Mouse (Mus musculus) heart, adult 18-20 months (tissue): ENCODE results near the gene Slit3. TPM values are rescaled to one million over a fixed set of nuclear protein-coding genes. Genes with fewer than 3 reads are reported as not detected.

Experiments
- DNase-seq, 2 experiments: peaks; one replicate each; pipeline ENCODE4 v3.0.0; 2021 to 2022; ENCODE audit warnings: mixed read lengths in 1 of 2
- total RNA-seq, 2 experiments: library from RNA; stranded (reverse); gene quantifications; 2 replicates each; pipeline ENCODE4 v1.2.3; 2021

Gene Slit3
- total RNA-seq, 2 experiments from 2014 or later, result 12.6 to 13.3 TPM

DNA sequence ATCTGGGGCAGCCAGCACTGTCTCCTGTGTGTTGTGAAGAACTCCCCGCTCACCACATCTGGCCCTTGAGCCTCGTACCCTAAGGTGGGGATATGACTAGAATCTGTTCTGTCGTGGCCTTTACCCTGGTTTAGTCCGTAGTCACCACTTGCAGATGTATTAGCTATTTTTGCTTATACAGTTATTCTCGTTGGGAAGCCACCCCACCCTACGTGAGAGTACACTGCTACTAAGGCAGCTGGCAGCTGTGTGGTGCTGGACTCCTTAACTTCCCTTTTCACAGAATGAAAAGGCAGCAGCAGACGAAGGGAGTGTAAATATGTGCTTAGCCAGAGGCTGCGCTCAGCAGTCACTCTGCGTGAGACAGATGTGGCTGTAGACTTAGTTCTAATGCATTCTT lies 282.5 kb downstream of the Slit3 start:
- peak in 1 of 2 experiments; percentile 29 for DNase-seq

DNA sequence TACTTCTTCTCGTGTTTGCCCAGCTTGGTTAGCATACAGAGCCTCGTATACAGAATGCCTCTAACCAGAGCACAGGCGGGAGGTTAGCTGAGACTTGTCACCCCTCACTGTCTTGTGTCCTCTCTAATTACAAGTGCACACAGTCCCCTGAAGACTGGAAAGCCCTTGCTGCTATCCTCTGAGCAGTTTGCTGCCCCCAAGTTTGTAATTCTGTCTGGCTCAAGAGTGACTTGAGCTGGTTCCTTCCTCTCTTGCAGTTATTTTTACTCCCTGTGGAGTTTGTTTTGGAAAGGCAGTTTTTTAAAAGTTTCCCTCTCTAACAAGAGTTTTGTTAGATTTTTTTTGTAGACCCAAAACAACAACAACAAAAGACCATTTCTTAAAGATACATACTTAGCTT lies 285.0 kb downstream of the Slit3 start:
- no peak for DNase-seq

DNA sequence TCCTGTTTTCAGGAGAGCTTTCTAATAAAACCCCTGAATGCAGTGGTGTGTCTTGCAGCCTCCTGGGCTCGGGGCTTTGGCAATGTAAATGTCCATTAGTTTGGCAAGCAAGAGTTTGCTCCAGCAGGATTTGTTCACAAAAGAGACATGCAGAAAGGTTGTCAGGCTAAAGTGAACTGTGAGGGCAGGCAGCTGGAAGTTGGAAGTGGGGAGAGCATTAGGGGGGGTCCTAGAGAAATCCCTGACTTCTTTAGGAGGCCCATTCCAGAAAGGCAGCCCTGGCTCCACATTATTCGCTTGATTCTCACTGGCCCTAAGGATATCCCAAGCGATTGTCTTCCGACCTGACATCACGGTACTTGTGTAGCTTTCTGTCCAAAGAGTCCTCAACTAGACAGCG lies 285.5 kb downstream of the Slit3 start:
- no peak for DNase-seq

DNA sequence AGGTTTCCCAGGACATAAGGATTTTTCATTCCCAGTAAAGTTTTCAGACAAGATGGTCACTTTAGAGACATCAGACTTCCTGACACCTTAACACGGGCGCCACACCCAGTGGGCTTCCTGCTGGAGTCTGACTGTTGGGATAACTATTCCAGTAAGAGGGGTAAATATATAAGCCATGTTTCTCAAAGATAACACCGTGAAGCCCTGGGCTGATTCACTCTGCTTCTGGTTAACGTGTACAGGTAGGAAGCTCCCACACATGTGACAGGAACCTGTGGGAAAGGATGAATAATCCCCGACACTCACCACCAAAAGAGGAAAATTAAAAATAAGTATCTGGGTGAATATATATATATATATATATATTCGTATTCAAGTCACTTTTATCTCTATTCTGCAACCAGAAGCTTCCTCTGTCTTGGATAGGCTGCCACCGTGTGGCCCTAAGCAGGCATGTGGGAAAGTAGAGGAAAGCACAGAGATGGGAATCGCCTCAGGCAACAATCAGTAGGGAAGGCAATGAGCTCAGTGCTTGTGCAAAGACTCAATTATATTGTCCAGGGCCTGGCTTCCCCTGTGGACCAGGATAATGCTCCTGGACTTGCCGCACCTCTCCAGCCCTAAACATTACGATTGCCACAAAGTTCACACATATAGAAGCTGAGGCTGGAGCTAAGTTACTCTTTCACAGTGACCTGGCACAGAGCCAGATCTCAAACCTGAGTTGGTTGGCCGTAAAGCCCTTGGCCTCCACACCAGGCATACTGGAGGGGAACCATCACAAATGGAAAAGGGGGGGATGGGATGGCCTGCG lies 286.5 kb downstream of the Slit3 start:
- DNase-seq, result peak; percentile 76 to 77

DNA sequence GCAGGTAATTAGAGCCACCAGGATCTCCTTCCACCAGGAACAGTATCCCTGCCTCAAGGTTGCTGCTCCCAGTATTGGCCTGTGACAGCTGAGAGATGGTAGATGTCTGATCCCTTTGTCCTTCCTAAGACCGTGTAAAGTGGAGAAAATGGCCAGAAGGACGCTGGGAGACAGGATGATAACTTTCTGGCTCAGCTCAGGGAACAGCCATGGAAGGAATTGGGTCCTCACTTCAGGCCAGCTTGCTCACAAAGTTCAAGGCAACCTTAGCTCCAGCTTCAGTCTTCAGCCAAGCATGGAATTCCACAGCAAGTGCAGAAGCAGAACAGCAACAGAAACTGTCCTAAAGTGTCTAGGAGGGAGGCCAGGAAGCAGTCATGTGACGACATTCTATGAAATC lies 289.4 kb downstream of the Slit3 start:
- no peak for DNase-seq

DNA sequence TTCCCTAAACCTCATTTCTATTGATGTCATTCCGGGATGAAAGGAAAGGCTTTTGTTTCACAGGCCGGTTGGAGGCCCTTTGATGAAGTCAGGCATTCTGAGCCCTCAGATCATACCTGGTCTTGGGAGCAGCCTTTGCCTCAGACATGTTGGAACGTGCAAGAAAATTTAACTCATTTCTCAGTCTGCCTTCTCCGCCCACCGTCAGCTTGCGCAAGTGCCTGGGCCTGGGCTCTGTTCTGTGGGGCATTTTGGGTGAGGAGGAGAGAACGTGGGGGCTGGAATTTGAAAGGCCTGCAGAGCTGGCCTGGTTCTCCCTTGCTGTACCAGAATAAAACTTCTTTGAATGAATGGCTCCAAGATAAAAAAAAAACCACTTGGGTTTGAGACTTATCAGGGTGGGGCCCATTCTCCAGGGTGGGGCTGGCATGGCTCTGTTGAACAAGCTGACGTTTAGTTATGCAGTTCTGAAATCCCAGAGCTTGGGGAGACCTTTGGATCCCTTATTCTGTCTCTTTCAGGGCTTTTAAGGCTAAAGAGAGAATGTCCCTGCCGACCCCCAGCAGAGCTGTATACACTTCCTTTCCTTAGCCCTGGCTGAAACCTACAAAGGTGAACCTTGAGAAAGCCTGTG lies 294.9 kb downstream of the Slit3 start:
- peak in 1 of 2 experiments; percentile 53 for DNase-seq

DNA sequence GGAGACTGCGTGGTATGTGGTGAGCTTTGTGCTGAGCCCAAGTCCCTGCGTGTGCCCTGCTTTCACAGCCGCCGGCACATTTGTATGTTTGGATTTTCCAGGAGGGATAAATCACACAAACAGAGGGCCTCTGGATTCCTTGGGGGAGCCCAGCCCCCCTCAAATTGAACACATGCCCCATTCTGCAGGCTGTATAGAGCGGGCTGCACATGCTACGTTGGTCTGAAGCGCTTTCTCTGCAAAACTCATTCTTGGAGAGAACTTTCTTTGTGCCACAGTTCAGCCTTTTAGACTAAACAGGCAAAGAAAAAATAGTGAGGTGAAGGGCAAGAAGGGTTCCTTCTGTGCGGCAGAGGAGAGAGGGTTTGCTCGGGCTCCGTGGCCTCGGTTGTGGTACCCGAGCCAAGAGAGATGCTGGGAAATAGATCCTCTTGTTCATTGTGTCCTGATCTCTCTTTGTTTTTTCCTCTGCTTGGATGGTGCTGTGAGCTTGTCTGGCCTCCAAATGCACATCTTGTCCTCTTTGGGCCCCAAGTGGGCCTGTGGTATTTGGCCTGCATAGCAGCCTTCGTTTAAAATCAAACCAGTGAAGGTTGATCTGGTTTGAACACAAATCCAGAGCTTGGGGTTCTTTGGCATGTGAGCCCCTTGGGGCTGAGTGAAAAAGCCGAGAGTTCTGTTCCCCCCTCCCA lies 295.5 kb downstream of the Slit3 start:
- peak in 1 of 2 experiments; percentile 62 for DNase-seq

DNA sequence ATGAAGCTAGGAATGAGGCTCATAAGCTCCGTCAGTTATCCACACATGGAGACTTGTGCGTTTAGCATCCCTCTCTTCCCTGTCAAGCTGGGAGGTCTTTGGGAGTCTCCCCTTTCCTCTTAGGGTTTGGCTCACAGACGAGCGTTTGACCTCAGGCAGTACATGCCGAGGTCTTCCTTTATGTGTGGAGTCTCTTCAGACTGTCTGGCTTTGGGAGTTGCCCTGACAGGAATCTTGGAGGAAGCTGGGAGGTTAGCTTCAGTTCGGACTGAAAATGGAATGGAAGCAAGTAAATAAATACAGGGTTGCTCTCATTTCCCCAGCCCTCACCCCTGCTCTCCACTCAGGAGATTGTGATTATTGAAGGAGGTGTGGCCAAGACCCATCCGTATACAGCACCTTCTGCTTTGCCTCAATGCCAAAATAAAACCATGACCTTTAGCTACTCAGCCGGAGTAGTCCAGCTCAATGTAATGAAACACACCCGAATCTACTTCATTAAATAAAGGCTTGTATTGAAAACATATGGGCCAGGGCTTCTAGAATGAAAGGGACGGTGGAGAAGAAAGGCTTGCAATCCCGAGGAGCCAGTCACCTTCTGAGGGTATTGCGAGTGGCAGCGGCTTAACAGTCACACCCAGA lies 297.0 kb downstream of the Slit3 start:
- no peak for DNase-seq

DNA sequence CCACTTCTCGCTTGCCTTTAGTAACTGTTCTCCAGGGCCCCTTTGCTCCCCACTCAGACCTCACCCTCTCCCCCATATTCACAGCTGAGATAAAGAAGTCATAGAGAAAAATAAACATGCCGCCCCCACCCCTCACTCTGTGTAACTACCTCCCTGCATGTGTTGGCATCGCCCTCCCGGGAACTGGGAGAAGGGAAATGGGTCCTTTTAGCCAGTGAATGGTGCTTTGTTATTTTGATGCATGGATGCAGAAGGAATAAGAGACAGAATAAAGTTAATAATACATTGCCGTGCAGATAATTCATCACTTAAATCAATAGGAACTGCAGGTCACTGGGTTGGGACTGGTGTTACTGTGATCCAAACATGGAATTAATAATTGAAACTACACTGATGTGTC lies 298.0 kb downstream of the Slit3 start:
- no peak for DNase-seq

DNA sequence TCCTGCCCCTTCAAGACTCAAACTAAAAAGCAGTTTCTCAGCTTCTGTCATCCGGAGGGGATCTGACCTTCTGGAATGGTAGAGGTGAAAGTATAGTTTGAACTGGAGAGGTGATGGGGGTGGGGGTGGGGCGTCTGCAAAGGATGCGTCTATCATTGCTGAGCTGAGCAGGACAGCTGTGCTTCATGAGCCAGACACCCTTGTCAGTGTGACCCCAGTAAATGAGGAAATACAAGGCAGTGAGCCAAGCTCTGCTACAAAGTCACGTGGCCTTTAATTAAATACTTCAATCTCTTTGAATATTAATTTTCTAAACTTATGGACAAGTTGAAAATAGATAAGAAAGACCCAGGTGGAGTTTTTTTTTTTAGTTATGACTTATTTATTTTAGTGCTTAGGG lies 300.7 kb downstream of the Slit3 start:
- DNase-seq, result no peak

DNA sequence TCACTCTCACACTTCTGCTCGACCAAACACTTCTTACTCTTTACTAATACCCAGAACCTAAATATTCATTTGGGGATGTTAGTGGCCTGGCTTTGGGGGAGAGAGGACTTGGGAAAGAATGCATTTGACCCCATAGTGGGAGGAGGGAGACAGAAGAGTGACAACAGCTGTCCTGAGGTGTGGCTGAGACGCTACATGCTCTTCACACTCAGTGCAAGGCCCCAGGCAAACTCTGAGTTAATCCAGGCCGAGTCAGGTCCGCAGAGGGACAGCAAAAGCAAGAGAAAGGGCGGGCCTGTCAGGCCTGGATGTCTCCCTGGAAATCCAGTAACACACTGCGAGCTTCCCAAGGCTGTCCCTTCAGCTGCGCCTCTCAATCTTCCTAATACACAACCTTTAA lies 307.0 kb downstream of the Slit3 start:
- no peak for DNase-seq

DNA sequence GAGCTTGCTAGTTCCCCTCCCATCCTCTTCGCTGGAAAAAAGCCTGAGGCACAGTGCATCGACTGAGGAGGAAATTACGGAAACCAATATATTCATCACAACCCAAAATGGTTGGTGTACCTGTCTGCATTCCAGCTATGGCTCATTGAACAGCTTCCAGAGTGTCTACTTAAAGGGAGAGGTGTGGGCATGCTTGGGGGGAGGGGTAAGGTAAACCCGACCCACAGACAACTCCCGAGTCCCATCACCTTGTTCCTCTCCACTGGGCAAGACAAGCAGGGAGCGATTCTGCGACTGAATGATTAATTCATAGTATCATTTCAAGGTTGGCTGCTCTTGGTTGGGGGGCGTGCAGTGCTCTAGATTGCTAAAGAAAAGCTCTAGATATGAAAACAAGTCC lies 310.1 kb downstream of the Slit3 start:
- DNase-seq, result no peak

DNA sequence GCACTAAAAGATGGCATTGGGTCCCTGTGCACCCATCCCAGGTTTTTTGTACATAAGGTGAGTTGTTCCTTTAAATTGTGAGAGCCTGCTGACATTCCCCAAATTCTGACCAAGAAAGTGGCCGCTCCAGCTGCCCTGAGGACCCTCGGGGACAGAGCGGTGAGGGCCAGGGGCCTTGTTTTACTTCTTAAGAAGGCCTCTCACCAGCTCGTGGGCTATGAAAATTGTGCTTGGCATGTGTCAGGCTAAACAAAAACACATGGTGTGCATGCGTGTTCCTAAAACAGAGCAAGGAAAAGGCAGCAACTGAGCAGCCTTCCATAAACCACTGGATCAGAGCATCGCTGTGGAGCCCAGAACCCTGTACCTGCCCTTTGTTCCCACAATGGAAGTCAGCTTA lies 316.5 kb downstream of the Slit3 start:
- DNase-seq, result no peak

DNA sequence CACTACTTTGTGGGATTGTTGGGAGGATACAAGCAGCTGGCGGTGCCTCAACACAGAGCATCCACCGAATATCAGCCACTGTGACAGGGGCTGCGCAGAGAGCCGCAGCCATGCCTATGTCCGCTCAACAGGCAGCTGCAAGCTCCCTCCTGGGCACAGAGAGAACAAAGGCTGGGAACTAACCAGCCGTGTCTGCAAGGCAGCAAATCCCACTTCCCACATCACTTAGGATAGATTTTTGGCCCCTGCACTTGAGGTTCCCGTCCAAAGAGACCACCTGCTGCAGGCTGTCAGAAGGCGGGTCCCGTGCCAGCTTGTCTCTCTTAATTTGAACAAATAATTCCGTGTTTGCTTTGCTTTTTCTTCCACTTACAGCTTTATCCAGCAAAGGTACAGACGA lies 319.2 kb downstream of the Slit3 start:
- DNase-seq, result no peak

DNA sequence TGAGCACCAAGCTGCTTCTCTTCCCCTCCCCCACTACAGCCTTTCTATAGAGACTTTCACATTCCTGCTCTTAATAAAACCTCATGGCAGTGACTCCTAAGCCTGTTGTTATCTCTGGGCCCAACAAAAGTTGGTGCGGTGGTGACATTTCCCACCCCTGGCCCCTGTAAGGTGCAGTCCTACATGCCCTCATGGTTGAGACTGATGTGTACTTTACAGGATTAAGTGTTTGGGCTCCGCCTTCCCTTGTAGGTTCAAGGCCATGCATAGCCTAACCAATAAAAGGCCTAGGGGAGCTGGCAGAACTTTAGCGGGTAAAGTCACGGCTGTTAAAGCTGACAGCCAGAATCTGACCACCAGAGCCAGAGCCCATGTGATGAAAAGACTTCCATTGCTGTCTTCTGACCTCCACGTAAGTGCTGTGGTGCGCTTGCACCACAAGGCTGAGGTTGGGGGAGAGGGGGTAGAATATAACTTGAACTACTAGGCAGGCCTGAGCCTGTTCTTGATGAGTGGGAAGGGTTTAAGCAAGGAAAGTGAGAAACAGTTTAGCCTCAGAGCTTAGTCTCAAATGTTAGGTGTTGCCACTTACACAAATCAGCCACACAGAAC lies 323.6 kb downstream of the Slit3 start:
- DNase-seq, result no peak

DNA sequence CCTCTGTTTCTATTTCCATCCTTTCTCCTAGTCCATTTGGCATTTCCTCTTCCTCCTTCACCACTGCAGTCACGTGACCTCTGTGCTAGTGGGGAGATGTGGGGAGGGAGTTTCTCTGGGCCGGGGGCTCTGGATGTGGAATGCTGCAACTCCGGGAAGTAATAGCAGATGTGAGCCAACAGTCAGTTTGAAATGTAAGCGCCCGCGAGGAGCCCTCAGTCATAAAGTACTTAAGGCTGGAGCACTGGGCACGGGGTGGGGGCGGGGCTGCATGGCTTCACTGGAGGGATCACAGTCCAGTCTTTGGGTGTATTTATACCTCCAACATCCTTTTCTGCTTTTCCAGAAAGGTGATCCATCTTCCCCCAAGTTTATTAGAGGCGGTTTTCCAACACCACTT lies 326.9 kb downstream of the Slit3 start:
- no peak for DNase-seq

DNA sequence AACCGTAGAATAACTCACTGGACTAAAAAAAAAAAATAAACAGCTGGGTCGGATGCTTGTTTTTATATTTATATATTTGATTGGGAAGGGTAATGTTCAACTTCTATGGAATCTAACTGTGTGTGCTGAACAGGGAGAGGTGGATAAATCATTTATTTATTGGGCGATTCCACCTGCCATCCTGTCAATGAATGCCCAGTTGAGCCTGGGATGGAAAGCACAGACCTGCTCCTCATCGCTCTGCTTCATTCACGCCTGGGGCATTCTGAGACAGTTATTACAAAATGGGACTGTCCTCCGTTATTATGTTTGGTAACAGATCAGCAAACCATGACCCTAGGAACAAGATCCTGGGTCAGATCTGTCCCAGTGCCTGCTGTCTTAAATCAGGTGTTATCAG lies 328.2 kb downstream of the Slit3 start:
- DNase-seq, result no peak

DNA sequence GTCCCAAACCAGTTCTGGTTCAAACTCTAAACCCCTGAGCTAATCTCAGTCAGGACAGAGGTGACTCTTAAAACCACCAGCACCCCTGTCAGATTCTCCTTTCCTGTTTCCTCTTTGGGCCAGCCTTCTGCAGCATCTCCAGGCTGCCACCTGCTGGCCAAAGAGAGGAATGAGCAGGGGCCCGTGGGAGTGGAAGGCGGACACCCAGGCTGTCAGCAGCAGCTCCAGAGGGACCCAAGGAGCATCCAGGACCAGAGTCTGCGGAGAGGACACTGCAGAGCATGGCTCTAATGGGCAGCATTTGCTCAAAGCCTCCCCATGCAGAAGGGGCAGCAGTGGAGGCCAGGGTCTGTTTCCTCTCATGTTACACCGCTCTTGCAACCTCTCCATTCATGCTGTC lies 330.6 kb downstream of the Slit3 start:
- peak; percentile 62 to 78 for DNase-seq

DNA sequence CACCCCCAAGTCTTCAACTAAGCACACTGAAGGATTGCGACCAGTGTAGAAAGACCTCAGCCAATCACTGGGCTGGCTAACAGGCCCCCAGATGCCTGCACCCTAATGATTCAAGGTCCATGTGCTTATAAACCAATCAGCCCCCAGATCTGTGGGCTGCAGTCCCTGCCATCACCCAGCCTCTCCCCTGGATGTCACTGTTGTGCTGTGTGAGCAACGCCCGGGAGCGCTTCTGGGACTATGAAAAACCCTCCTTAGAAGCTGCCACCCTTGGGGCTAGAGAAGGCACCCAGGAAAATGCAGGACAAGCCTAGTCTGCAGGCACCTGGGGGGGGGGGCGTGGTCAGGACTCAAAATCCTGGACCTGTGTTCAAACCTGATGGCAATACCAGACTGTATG lies 331.4 kb downstream of the Slit3 start:
- no peak for DNase-seq

DNA sequence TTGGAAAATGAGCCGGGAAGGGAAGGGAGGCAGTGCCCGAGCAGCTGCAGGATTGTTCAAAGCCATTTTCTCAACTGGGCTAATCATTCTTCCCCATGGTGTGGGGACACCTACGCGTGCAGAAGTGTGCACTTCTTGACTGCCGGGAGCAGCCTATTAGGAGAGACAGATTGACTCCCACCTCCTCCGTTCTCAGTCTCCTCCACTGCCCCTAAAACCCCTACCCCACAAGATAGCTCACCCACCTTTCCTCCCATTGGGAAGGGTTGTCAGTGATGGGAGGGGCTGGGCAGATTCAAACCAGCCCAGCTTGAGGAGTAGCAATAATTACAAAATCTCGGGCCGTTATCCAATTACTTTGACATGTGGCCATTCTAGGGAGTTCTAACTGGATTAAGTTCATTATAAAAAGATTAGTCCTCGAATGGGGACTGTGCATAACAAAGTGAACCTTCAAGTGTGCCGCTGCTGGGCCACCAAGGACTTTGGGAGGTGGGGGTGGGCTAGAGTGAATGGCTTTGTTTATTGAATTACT lies 333.2 kb downstream of the Slit3 start:
- peak in 1 of 2 experiments; percentile 9 for DNase-seq

DNA sequence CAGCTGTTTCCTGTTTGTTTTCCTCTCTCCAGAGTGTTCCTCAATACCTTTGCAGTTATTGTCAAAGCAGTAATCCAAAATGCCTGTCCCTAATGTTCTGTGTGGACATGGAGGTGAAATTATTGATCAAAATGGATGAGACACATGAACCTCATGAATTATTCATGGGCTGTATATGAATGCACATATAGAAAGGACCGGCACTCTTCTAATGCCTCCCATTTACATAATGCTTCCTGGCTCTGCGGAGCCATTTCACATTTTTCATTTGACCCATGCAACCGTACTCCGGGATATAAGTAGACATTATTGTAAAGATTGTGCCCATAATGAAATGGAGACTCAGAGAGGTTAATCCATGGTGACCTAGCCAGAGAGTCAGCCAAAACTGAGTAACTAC lies 333.8 kb downstream of the Slit3 start:
- no peak for DNase-seq

DNA sequence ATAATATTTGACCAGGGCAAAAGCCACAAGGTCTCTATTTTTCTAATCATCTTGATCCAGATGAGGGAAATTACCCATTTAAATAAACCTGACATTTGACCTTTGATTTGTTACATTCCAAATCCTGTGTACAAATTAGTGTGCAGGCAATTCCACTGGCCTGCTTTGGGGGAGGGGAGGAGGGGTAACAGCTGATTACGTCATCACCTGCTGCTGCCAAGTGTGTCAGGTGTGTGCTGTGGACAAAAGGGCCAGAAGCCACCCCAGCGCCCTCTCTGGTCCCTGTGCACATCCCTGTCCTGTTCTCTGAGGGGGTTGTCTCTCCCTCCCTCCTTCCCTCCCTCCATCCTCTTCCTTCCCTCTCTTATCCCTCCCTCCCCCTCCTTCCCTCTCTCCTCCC lies 337.0 kb downstream of the Slit3 start:
- DNase-seq, result no peak
